Mouse (Mus musculus) olfactory bulb, adult 2 months (tissue): ENCODE results near the gene Gstm3. TPM values are rescaled to one million over a fixed set of nuclear protein-coding genes. Genes with fewer than 3 reads are reported as not detected.
"Not testable (repeated sequence)": the region's sequence is repeated elsewhere in the genome, so short reads cannot be mapped to it uniquely, and the experiment has no call there.

Experiments
- H3K27ac ChIP-seq: fragments of 200-500 bp; 2 replicates; pipeline ENCODE4 v1.5.1; 2012; ENCODE audit warnings: low read depth, low read length; ENCODE audit not compliant: insufficient read depth
- H3K4me1 ChIP-seq: fragments of 200-500 bp; 2 replicates; pipeline ENCODE4 v1.6.1; 2012; ENCODE audit warnings: low read length; ENCODE audit not compliant: control insufficient read depth, insufficient read depth
- H3K4me3 ChIP-seq: fragments of 200-500 bp; 2 replicates; pipeline ENCODE4 v1.5.1; 2012; ENCODE audit warnings: mild to moderate bottlenecking, low read depth, low read length, moderate library complexity; ENCODE audit not compliant: insufficient read depth
- CTCF ChIP-seq: fragments of 200-500 bp; IDR thresholded peaks from 2 replicates; pipeline ENCODE4 v1.5.1; 2012; ENCODE audit warnings: low read depth, mild to moderate bottlenecking, low read length, moderate library complexity; ENCODE audit not compliant: insufficient read depth
- POLR2A ChIP-seq: fragments of 200-500 bp; IDR thresholded peaks from 2 replicates; pipeline ENCODE4 v1.6.1; 2012; ENCODE audit warnings: mild to moderate bottlenecking, low read depth, low read length, moderate library complexity; ENCODE audit not compliant: insufficient read depth
- WGBS: fragments of 180-500 bp; shearing (Covaris S2); methylation state at CpG from one replicate; pipeline ENCODE4 v1.1.7; 2018; 5-methylcytosine and 5-hydroxymethylcytosine counted together
- polyA plus RNA-seq: library from polyadenylated mRNA; stranded (reverse); fragments of >200 nt; gene quantifications from 2 replicates; pipeline ENCODE4 v1.2.4, GENCODE M21; 2012; ENCODE audit warnings: low replicate concordance; ENCODE audit not compliant: missing spikeins, insufficient read depth, insufficient read length

The Gstm3 gene
- polyA plus RNA-seq, 1 experiment = not detected

GRCm38 (mm10) chr3:108002021-108002420, 32.9 kb upstream of the Gstm3 start:
- H3K27ac ChIP-seq = no peak overlapping the region
- WGBS = 84% methylated on average over 8 of the region's 8 CpGs
- H3K4me1 ChIP-seq = no peaks in the 10 kb centered on the region
- TF ChIP-seq POLR2A (no peak), CTCF (no peak)
- no peak overlapping the region for H3K4me3 ChIP-seq

GRCm38 (mm10) chr3:107999491-107999890, 30.4 kb upstream of the Gstm3 start:
- no peak for TF ChIP-seq POLR2A
- TF ChIP-seq CTCF = no peak
- H3K27ac ChIP-seq = no peak overlapping the region
- H3K4me3 ChIP-seq = no peak overlapping the region
- WGBS = 71% methylated on average over 3 of the region's 3 CpGs
- no peaks in the 10 kb centered on the region for H3K4me1 ChIP-seq

GRCm38 (mm10) chr3:107998591-107998990, 29.5 kb upstream of the Gstm3 start:
- no peaks in the 10 kb centered on the region for H3K4me1 ChIP-seq
- 91% methylated on average over 3 of the region's 3 CpGs for WGBS
- H3K27ac ChIP-seq = no peak overlapping the region
- TF ChIP-seq POLR2A (no peak), CTCF (no peak)
- no peak overlapping the region for H3K4me3 ChIP-seq

GRCm38 (mm10) chr3:107996576-107996975, 27.5 kb upstream of the Gstm3 start:
- Histone ChIP-seq H3K27ac (no peak overlapping the region), H3K4me1 (no peaks in the 10 kb centered on the region), H3K4me3 (no peak overlapping the region)
- WGBS = 88% methylated on average over 4 of the region's 4 CpGs
- TF ChIP-seq POLR2A = no peak
- TF ChIP-seq CTCF = no peak

- not testable (repeated sequence) for H3K4me3 ChIP-seq, H3K27ac ChIP-seq, H3K4me1 ChIP-seq
- 85% methylated on average over 2 of the region's 2 CpGs for WGBS
These were observed 26.9 kb upstream of the Gstm3 start for GRCm38 (mm10) chr3:107995974-107996373.

GRCm38 (mm10) chr3:107986041-107986562, 17.0 kb upstream of the Gstm3 start, which contains the start of gene Gstm2:
TSS of gene Gstm2 (minus strand) at chr3:107986453.
- TF ChIP-seq CTCF = no peak
- no peak for TF ChIP-seq POLR2A
- Histone ChIP-seq H3K27ac (no peak within 1 kb of the TSS), H3K4me3 (no peak within 1 kb of the TSS), H3K4me1 (no peaks in the 10 kb centered on the region)
- 76% methylated on average over 8 of the region's 8 CpGs for WGBS

- not testable (repeated sequence) for H3K27ac ChIP-seq, H3K4me1 ChIP-seq, H3K4me3 ChIP-seq
- WGBS = 93% methylated on average over 2 of the region's 2 CpGs
These were observed 16.1 kb upstream of the Gstm3 start for GRCm38 (mm10) chr3:107985141-107985540.

- WGBS = 94% methylated on average over 5 of the region's 5 CpGs
- H3K4me3 ChIP-seq = no peak overlapping the region
- H3K27ac ChIP-seq = no peak overlapping the region
- no peak for TF ChIP-seq POLR2A
- TF ChIP-seq CTCF = no peak
- H3K4me1 ChIP-seq = no peaks in the 10 kb centered on the region
These were observed 15.4 kb upstream of the Gstm3 start for GRCm38 (mm10) chr3:107984471-107984870.

- no peaks in the 10 kb centered on the region for H3K4me1 ChIP-seq
- H3K4me3 ChIP-seq = no peak overlapping the region
- TF ChIP-seq CTCF (no peak), POLR2A (no peak)
- 63% methylated on average over 3 of the region's 3 CpGs for WGBS
- H3K27ac ChIP-seq = no peak overlapping the region
These were observed 14.7 kb upstream of the Gstm3 start for GRCm38 (mm10) chr3:107983771-107984170.

- no peak overlapping the region for H3K27ac ChIP-seq
- 86% methylated on average over 6 of the region's 6 CpGs for WGBS
- H3K4me1 ChIP-seq = no peaks in the 10 kb centered on the region
- H3K4me3 ChIP-seq = no peak overlapping the region
- no peak for TF ChIP-seq POLR2A
- no peak for TF ChIP-seq CTCF
These were observed 13.6 kb upstream of the Gstm3 start for GRCm38 (mm10) chr3:107982726-107983125.
